Mouse (Mus musculus): ENCODE data around the gene Rere.
A peak's percentile ranks its signal among the peaks of the same experiment; 100 is the strongest.

DNA sequence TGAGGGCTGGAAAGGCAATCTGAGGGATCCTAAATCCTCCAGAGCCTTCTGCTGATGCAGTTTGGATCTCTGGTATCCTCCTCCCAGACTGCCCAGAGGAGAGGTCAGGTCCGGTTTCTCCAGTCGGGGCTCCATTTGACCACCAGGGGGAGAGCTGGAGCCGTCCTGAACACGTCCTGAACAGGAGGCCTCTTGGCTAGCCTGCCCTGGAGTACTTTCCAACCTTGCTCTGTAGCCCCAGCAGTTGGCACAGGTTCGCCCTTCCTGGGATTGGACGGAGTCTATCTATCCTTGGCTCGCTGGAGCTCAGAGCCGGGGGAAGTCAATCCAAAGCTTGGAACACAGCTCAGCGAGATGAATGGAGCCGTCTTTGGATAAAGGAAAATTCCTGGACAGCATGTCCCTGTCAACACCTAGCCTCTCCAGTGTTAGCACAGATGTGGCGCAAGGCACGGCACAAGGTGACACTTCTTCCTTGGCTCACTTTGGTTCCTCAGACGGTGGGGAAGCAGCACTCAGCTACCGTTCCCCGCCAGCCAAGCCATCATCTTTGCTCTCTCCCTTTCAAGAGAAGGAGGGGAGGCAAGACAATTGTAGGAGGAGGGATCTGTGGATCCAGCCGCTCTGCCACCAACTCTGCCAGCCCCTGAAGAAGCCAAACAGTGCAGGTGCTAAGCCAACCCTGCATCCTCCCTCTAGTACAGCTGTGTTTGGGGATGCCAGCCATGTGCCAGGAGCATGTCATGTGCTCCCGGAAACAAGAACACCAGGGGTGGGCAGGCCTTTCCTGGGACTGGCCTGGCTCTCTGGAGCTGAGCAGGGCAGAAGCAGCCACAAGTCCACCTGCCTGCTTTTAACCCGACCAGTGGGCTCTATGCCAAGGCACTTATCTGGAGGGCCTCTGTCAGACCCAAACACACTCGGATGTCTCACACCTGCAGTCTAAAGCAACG is 23.9 kb upstream of the Rere start:
- TF ChIP-seq EP300 (optimal IDR thresholded peaks at IDR 0.05), result no peak
- peak; percentile 97 for TF ChIP-seq CTCF (IDR thresholded peaks at IDR 0.05; ENCODE audit: low read depth)
